Comparison of ENCODE assay signal across 8 mouse cellular contexts in genomic region chr9:57764974-57765363, GRCm38 (mm10). TPM values are rescaled to one million over a fixed set of nuclear protein-coding genes. Genes with fewer than 3 reads are reported as not detected.
DNase-seq lines count a peak whose midpoint lies in the region; ATAC-seq and TF ChIP-seq lines count a peak whose summit lies in the region.

No protein-coding gene starts in this region.

- TF ChIP-seq RAD21 in MEL (IDR thresholded peaks at IDR 0.05; ENCODE audit: low read depth, low read length), result no peak

- peak; percentile 93 for DNase-seq in MEL (ENCODE audit: low read depth, low spot score)
- peak; percentile 95 to 96 for DNase-seq in cerebellum, adult 18-20 months
- DNase-seq in heart, postnatal 36 days, result peak; percentile 96 to 98
- DNase-seq in layer of hippocampus, adult 2 months (ENCODE audit: low spot score in 2 of 2), result peak; percentile 91 to 94
- peak; percentile 97 for DNase-seq in lung, embryonic 14.5 days
- DNase-seq in testis, postnatal 14 days (ENCODE audit: low spot score), result peak; percentile 96

- 0 out of 6 replicates have a peak, but pooled peaks of 1 of the 3 experiments have one; percentile 0 for TF ChIP-seq CTCF in MEL (IDR thresholded peaks at IDR 0.05 in 2 of 3, conservative IDR thresholded peaks at IDR 0.05 in 1 of 3; ENCODE audit: control insufficient read depth in 1 of 3, insufficient read depth in 1 of 3, low read depth in 2 of 3, low read length in 3 of 3, poor library complexity in 1 of 3, severe bottlenecking in 1 of 3)
- no peak for TF ChIP-seq CTCF in layer of hippocampus, adult 2 months (conservative IDR thresholded peaks at IDR 0.05)
- no peak for TF ChIP-seq CTCF in lung, embryonic 14.5 days (IDR thresholded peaks at IDR 0.05; ENCODE audit: low read depth)

- H3K4me3 ChIP-seq in MEL (ENCODE audit: control insufficient read depth in 1 of 2, insufficient read depth in 1 of 2, low read depth in 2 of 2, low read length in 2 of 2), result peak overlapping the region; percentile 96 to 97
- peak overlapping the region; percentile 98 for H3K4me3 ChIP-seq in forebrain, embryonic 16.5 days (replicated peaks; ENCODE audit: low read length)
- peak overlapping the region; percentile 81 for H3K4me3 ChIP-seq in layer of hippocampus, adult 2 months
- H3K4me3 ChIP-seq in lung, embryonic 14.5 days (ENCODE audit: low read depth, low read length), result peak overlapping the region; percentile 93

- ATAC-seq in forebrain, embryonic 16.5 days, result peak; percentile 93
- peak; percentile 95 for ATAC-seq in lung, embryonic 14.5 days (ENCODE audit: insufficient read depth)
- ATAC-seq in neutrophil, adult 5-6 weeks (ENCODE audit: extremely low read depth, insufficient number of reproducible peaks, low FRiP score, poor library complexity, severe bottlenecking), result peak; percentile 66

- peaks cover 44% of the 10 kb centered on the region for H3K79me2 ChIP-seq in MEL (ENCODE audit: control insufficient read depth, insufficient read depth, low read length, poor library complexity)

- peaks cover 5 to 24% of the 10 kb centered on the region in 2 experiments; a peak in 3 of 4 replicates for H3K36me3 ChIP-seq in MEL (ENCODE audit: control insufficient read depth in 1 of 2, insufficient read depth in 2 of 2, low read length in 2 of 2)
- 0 out of 2 replicates have a peak, but pooled peaks cover 8% of the 10 kb centered on the region for H3K36me3 ChIP-seq in forebrain, embryonic 16.5 days (ENCODE audit: control insufficient read depth, insufficient read depth)
- peaks cover 20% of the 10 kb centered on the region for H3K36me3 ChIP-seq in lung, embryonic 14.5 days (ENCODE audit: insufficient read depth)

- H3K4me1 ChIP-seq in MEL (ENCODE audit: control insufficient read depth in 1 of 2, insufficient read depth in 2 of 2, low read length in 2 of 2), result peaks cover 6 to 36% of the 10 kb centered on the region in 2 experiments
- H3K4me1 ChIP-seq in forebrain, embryonic 16.5 days (replicated peaks; ENCODE audit: control insufficient read depth, insufficient read depth, low read length), result peaks cover 37% of the 10 kb centered on the region
- peaks cover 13% of the 10 kb centered on the region for H3K4me1 ChIP-seq in lung, embryonic 14.5 days (ENCODE audit: insufficient read depth)

- TF ChIP-seq POLR2A in MEL (IDR thresholded peaks at IDR 0.05; ENCODE audit: control insufficient read depth in 1 of 2, insufficient read depth in 1 of 2, low read depth in 1 of 2, low read length in 2 of 2, poor library complexity in 1 of 2), result peak; percentile 47 to 87; a peak in 3 of 4 replicates

- H3K9ac ChIP-seq in MEL (ENCODE audit: control insufficient read depth, low read depth, low read length, poor library complexity, severe bottlenecking), result peak overlapping the region; percentile 96
- H3K9ac ChIP-seq in forebrain, embryonic 16.5 days (replicated peaks; ENCODE audit: low read depth, low read length), result peak overlapping the region; percentile 100
- H3K9ac ChIP-seq in lung, embryonic 14.5 days, result peak overlapping the region; percentile 98

- WGBS in forebrain, embryonic 16.5 days, result under 1% methylated on average over 39 of the region's 45 CpGs
- under 1% methylated on average over 45 of the region's 45 CpGs for WGBS in lung, embryonic 14.5 days

- no peak for TF ChIP-seq EP300 in MEL (IDR thresholded peaks at IDR 0.05; ENCODE audit: low read depth in 1 of 2, low read length in 2 of 2)

- peak overlapping the region; percentile 64 for H3K27ac ChIP-seq in MEL (ENCODE audit: control insufficient read depth, low read depth, low read length)
- peak overlapping the region; percentile 100 for H3K27ac ChIP-seq in forebrain, embryonic 16.5 days (ENCODE audit: low read length)
- H3K27ac ChIP-seq in layer of hippocampus, adult 2 months, result peak overlapping the region; percentile 100
- H3K27ac ChIP-seq in lung, embryonic 14.5 days (ENCODE audit: low read depth), result peak overlapping the region; percentile 99

- H3K27me3 ChIP-seq in MEL (ENCODE audit: control insufficient read depth in 1 of 2, insufficient read depth in 2 of 2, low read length in 2 of 2), result peaks cover 0 to 1% of the 10 kb centered on the region in 2 experiments; a peak in 1 of 4 replicates
- no peaks in the 10 kb centered on the region for H3K27me3 ChIP-seq in forebrain, embryonic 16.5 days (replicated peaks; ENCODE audit: control insufficient read depth, insufficient read depth, low read length)
- H3K27me3 ChIP-seq in lung, embryonic 14.5 days (ENCODE audit: insufficient read depth, low read length), result no peaks in the 10 kb centered on the region

- intact Hi-C loops in heart, postnatal 36 days (cut with DNase I), result loop anchor here (1.0 to 10.0 kb wide), 5 partner anchors 66 to 490 kb away; partner anchors contain the start of genes Stoml1 and Ubl7

- H3K4me2 ChIP-seq in forebrain, embryonic 16.5 days (ENCODE audit: low read length), result peak overlapping the region; percentile 99
- peak overlapping the region; percentile 99 for H3K4me2 ChIP-seq in lung, embryonic 14.5 days

- no peaks in the 10 kb centered on the region for H3K9me3 ChIP-seq in MEL (replicated peaks; ENCODE audit: insufficient read depth, low read length)
- no peaks in the 10 kb centered on the region for H3K9me3 ChIP-seq in forebrain, embryonic 16.5 days (ENCODE audit: control insufficient read depth, low read length)
- no peaks in the 10 kb centered on the region for H3K9me3 ChIP-seq in lung, embryonic 14.5 days (ENCODE audit: low read depth, low read length)

TF ChIP-seq in MEL, 35 proteins besides CTCF, POLR2A, EP300 and RAD21 (continues in another document):
- no peak for TF ChIP-seq MAX (IDR thresholded peaks at IDR 0.05; ENCODE audit: low read length)
- TF ChIP-seq USF1 (IDR thresholded peaks at IDR 0.05; ENCODE audit: low read depth, low read length), result peak; percentile 58; the same call in 1 of the 2 replicates
- peak; percentile 86 for TF ChIP-seq NELFE (IDR thresholded peaks at IDR 0.05; ENCODE audit: low read depth, low read length)
- no peak for TF ChIP-seq TAL1 (IDR thresholded peaks at IDR 0.05; ENCODE audit: low read length)
- TF ChIP-seq E2F4 (IDR thresholded peaks at IDR 0.05; ENCODE audit: borderline replicate concordance, low read depth, low read length), result no peak
- peak; percentile 53; the same call in 1 of the 2 replicates for TF ChIP-seq MXI1 (IDR thresholded peaks at IDR 0.05; ENCODE audit: low read depth, low read length)
- peak; percentile 97 for TF ChIP-seq ELF1 (IDR thresholded peaks at IDR 0.05; ENCODE audit: low read depth, low read length)
- peak; percentile 56; the same call in 1 of the 2 replicates for TF ChIP-seq MAZ (IDR thresholded peaks at IDR 0.05; ENCODE audit: low read depth, low read length)
- no peak for TF ChIP-seq USF2 (IDR thresholded peaks at IDR 0.05; ENCODE audit: borderline replicate concordance in 1 of 2, insufficient read depth in 1 of 2, low read depth in 1 of 2, low read length in 2 of 2)
- peak; percentile 39; the same call in 1 of the 2 replicates for TF ChIP-seq ZMIZ1 (IDR thresholded peaks at IDR 0.05; ENCODE audit: low read depth, low read length)
- no peak for TF ChIP-seq ZNF384 (IDR thresholded peaks at IDR 0.05; ENCODE audit: low read depth, low read length)
- TF ChIP-seq ZC3H11A (IDR thresholded peaks at IDR 0.05; ENCODE audit: low read depth, low read length), result no peak
- TF ChIP-seq UBTF (IDR thresholded peaks at IDR 0.05; ENCODE audit: borderline replicate concordance, insufficient read depth, low read depth, low read length), result no peak
- TF ChIP-seq SMC3 (IDR thresholded peaks at IDR 0.05; ENCODE audit: low read depth, low read length), result no peak
- no peak for TF ChIP-seq RCOR1 (IDR thresholded peaks at IDR 0.05; ENCODE audit: low read depth, low read length)
- TF ChIP-seq GATA1 (IDR thresholded peaks at IDR 0.05; ENCODE audit: low read depth, low read length), result no peak
- TF ChIP-seq JUND (IDR thresholded peaks at IDR 0.05; ENCODE audit: low read depth, low read length), result no peak
- TF ChIP-seq HCFC1 (IDR thresholded peaks at IDR 0.05; ENCODE audit: low read depth, low read length), result peak; percentile 87
- no peak for TF ChIP-seq MEF2A (IDR thresholded peaks at IDR 0.05; ENCODE audit: extremely low read depth, insufficient replicate concordance, low read depth, low read length, poor library complexity, severe bottlenecking)
- TF ChIP-seq CHD1 (IDR thresholded peaks at IDR 0.05; ENCODE audit: low read depth, low read length), result no peak; the same call in 1 of the 2 replicates
- peak; percentile 63 for TF ChIP-seq KAT2A (conservative IDR thresholded peaks at IDR 0.05; ENCODE audit: low read depth, low read length)
- TF ChIP-seq ZKSCAN1 (IDR thresholded peaks at IDR 0.05; ENCODE audit: low read depth, low read length), result no peak
- no peak for TF ChIP-seq MYC (IDR thresholded peaks at IDR 0.05; ENCODE audit: low read depth, low read length)
- TF ChIP-seq POLR2AphosphoS2 (IDR thresholded peaks at IDR 0.05; ENCODE audit: low read length), result peak; percentile 67; the same call in 1 of the 2 replicates
- TF ChIP-seq TCF12 (IDR thresholded peaks at IDR 0.05; ENCODE audit: low read depth, low read length), result peak; percentile 68
- no peak for TF ChIP-seq POLR2AphosphoS5 (IDR thresholded peaks at IDR 0.05; ENCODE audit: borderline replicate concordance, low read depth, low read length)
- peak; percentile 45; the same call in 1 of the 2 replicates for TF ChIP-seq ETS1 (IDR thresholded peaks at IDR 0.05; ENCODE audit: low read depth, low read length)

RNA-seq across cellular contexts. Expression of gene Clk3, which starts 0.7 kb away (rescaled TPM):
- 28.8 and 31.2 TPM in 2 replicates for total RNA-seq in MEL (2012; rRNA removed)
- polyA plus RNA-seq in MEL (2012; ENCODE audit: insufficient read depth in 1 of 2, insufficient read length in 2 of 2, low read depth in 1 of 2, low replicate concordance in 2 of 2, missing spikeins in 1 of 2), result 10 to 100 TPM in 1 of 2 experiments, not detected in 1; 65.6 TPM
- 88.9 and 97.4 TPM in 2 replicates for polyA plus RNA-seq in forebrain, embryonic 16.5 days (2015; fragmentation: Nextera tagmentation; extraction: Ambion mirVana)
- total RNA-seq in heart, postnatal 36 days (2021), result 10 to 100 TPM; 29.4 to 39.8 TPM
- 10 to 100 TPM; 80.2 to 83.4 TPM for total RNA-seq in layer of hippocampus, adult 2 months (2021)
- polyA plus RNA-seq in lung, embryonic 14.5 days (2014; fragmentation: Nextera tagmentation; extraction: Ambion mirVana), result 58.1 and 72.7 TPM in 2 replicates
- 110 and 117 TPM in 2 replicates for total RNA-seq in neutrophil, adult 5-6 weeks (2017)

RNA-seq across cellular contexts. Expression of gene Edc3, which starts 56.6 kb away (rescaled TPM):
- 7.2 and 8.0 TPM in 2 replicates for total RNA-seq in MEL (2012; rRNA removed)
- polyA plus RNA-seq in MEL (2012; ENCODE audit: insufficient read depth in 1 of 2, insufficient read length in 2 of 2, low read depth in 1 of 2, low replicate concordance in 2 of 2, missing spikeins in 1 of 2), result 10 to 100 TPM in 1 of 2 experiments, not detected in 1; 25.7 TPM
- polyA plus RNA-seq in forebrain, embryonic 16.5 days (2015; fragmentation: Nextera tagmentation; extraction: Ambion mirVana), result 37.0 and 39.2 TPM in 2 replicates
- 1 to 10 TPM; 5.0 to 5.2 TPM for total RNA-seq in heart, postnatal 36 days (2021)
- 10 to 100 TPM; 13.2 to 14.1 TPM for total RNA-seq in layer of hippocampus, adult 2 months (2021)
- polyA plus RNA-seq in lung, embryonic 14.5 days (2014; fragmentation: Nextera tagmentation; extraction: Ambion mirVana), result 24.0 and 24.9 TPM in 2 replicates
- total RNA-seq in neutrophil, adult 5-6 weeks (2017), result 4.5 and 5.8 TPM in 2 replicates

Comparison
In these comparisons a context has a peak if more than half of its experiments do, and no peak if none do; other contexts are left out.
1. Peak in every context shown above with its lines: DNase-seq, ATAC-seq, H3K4me3 ChIP-seq and H3K27ac ChIP-seq.